Mouse (Mus musculus) bone marrow macrophage, adult 2 months (primary cell): ENCODE results near the gene Mmaa.

Source experiments
- CTCF ChIP-seq: IDR thresholded peaks from 2 replicates; pipeline ENCODE4 v1.5.1; 2012; ENCODE audit warnings: low read depth, mild to moderate bottlenecking, low read length, moderate library complexity
- POLR2A ChIP-seq: IDR thresholded peaks from 2 replicates; pipeline ENCODE4 v1.6.1; 2012; ENCODE audit warnings: mild to moderate bottlenecking, low read depth, low read length, borderline replicate concordance

DNA sequence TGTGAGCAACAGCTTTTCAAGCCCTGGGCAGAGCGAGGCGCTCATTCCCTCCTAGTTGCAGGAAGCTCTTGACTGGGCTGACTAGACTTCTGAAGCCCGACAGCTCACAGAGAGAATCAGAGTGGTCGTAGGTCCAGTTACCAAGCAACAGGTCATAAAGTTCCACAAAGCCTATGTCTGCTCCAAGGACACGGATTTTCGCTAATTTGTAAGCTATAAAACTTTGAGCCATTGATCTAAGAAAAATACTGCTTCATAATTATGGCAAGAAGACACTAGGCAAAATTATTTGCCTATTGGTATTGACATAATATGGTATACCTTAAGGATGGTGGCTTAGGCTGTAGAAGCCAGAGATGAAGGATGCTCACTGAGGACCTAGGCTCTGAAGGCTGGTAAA, 46.3 kb downstream of the Mmaa start, which contains the start of gene 1700011L22Rik:
- TF ChIP-seq CTCF (no peak), POLR2A (no peak)
